Mouse (Mus musculus) midbrain, embryonic 10.5 days (tissue): ENCODE measurements around the gene Cxcl5. TPM values are rescaled to one million over a fixed set of nuclear protein-coding genes. Genes with fewer than 3 reads are reported as not detected.
"Not testable (repeated sequence)": the region's sequence is repeated elsewhere in the genome, so short reads cannot be mapped to it uniquely, and the experiment has no call there.

Experiments
- DNase-seq: peaks from one replicate; pipeline ENCODE4 v3.0.0-alpha.2; 2017; ENCODE audit warnings: low spot score
- H3K27ac ChIP-seq: fragments of 300-500 bp; sonication (generic); replicated peaks from 2 replicates; pipeline ENCODE4 v1.5.1; 2016; ENCODE audit warnings: mild to moderate bottlenecking
- H3K27me3 ChIP-seq: fragments of 300-500 bp; sonication (generic); 2 replicates; pipeline ENCODE4 v1.6.1; 2016; ENCODE audit warnings: low read depth, mild to moderate bottlenecking; ENCODE audit not compliant: poor library complexity, severe bottlenecking
- H3K36me3 ChIP-seq: fragments of 300-500 bp; sonication (generic); 2 replicates; pipeline ENCODE4 v1.6.1; 2016; ENCODE audit warnings: mild to moderate bottlenecking, moderate library complexity
- H3K4me1 ChIP-seq: fragments of 300-500 bp; sonication (generic); 2 replicates; pipeline ENCODE4 v1.6.1; 2016
- H3K4me3 ChIP-seq: fragments of 300-500 bp; sonication (generic); 2 replicates; pipeline ENCODE4 v1.5.1; 2016; ENCODE audit warnings: mild to moderate bottlenecking, moderate library complexity
- H3K9me3 ChIP-seq: fragments of 300-500 bp; sonication (generic); replicated peaks from 2 replicates; pipeline ENCODE4 v1.6.1; 2016; ENCODE audit warnings: mild to moderate bottlenecking
- WGBS: fragments of 180-500 bp; shearing (Covaris S2); methylation state at CpG from one replicate; pipeline ENCODE4 v1.1.7; 2016; 5-methylcytosine and 5-hydroxymethylcytosine counted together
- microRNA-seq: library from miRNA; unstranded; fragments of <30 nt; microRNA quantifications from one replicate; pipeline ENCODE4, GENCODE M21; 2017
- polyA plus RNA-seq: library from polyadenylated mRNA; unstranded; fragments of >200 nt; fragmentation: Nextera tagmentation; extraction: Ambion mirVana; gene quantifications from 2 replicates; pipeline ENCODE4 v1.2.1, GENCODE M21; 2016

Cxcl5 gene
- polyA plus RNA-seq, 1 experiment from 2014 or later: 0.07 TPM

- Histone ChIP-seq H3K27ac (no peak overlapping the region), H3K9me3 (no peaks in the 10 kb centered on the region), H3K27me3 (peaks cover 12% of the 10 kb centered on the region), H3K4me1 (peaks cover 9% of the 10 kb centered on the region), H3K4me3 (no peak overlapping the region), H3K36me3 (no peaks in the 10 kb centered on the region)
- DNase-seq: no peak
- 89% methylated on average over 11 of the region's 11 CpGs for WGBS
Observed at GRCm38 (mm10) chr5:90789306-90790073, 30.3 kb downstream of the Cxcl5 start.

GRCm38 (mm10) chr5:90790074-90790502 is 30.9 kb downstream of the Cxcl5 start:
- 90% methylated on average over 8 of the region's 8 CpGs for WGBS
- H3K36me3 ChIP-seq: no peaks in the 10 kb centered on the region
- no peak overlapping the region for H3K27ac ChIP-seq
- peaks cover 9% of the 10 kb centered on the region for H3K4me1 ChIP-seq
- peaks cover 12% of the 10 kb centered on the region for H3K27me3 ChIP-seq
- H3K4me3 ChIP-seq: no peak overlapping the region
- H3K9me3 ChIP-seq: no peaks in the 10 kb centered on the region
- no peak for DNase-seq

DNA sequence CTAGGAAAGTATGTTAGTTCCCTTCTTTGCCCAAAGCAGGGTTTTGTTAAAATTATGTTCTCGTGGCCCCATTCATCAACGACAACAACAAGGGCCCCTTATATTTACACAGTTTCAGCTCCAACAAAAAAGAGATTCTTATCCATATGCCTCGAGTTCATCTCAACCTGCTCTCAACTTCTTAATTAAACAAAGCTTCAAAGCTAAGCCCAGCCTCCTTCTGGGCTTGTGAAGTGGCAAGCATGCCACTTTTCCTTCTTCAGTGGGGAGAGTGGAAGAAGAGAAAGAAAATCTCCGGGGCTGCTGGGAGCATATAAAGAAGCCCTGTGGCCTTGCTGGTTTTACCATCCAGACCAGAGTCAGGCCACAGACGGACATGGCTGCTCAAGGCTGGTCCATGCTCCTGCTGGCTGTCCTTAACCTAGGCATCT is 35.0 kb downstream of the Cxcl5 start, which contains the start of gene Cxcl15:
Cxcl15 (plus strand) TSS at position 340 of the 431 bp plus-strand sequence.
- Histone ChIP-seq H3K27ac (no peak within 1 kb of the TSS), H3K4me1 (no peaks in the 10 kb centered on the region), H3K9me3 (no peaks in the 10 kb centered on the region), H3K36me3 (no peaks in the 10 kb centered on the region), H3K27me3 (peaks cover 6% of the 10 kb centered on the region; the same call in 1 of the 2 replicates), H3K4me3 (no peak within 1 kb of the TSS)
- DNase-seq: no peak
- whole genome bisulfite sequencing: 73% methylated on average over 5 of the region's 5 CpGs

DNA sequence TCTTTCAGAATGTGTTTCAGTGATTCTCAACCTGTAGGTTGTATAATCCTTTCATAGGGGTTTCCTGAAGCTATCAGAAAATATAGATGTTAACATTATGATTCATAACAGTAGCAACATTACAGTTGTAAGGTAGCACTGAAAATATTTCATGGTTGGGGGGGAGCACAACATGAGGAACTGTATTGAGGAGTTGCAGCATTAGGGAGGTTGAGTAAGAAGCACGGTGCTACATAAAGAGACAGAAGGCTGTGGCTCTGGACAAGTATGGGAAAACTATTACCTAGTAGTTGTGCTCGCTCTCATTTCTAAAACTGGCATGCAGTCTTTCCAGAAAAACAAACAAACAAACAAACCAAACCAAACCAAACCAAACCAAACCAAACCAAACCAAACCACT is 36.2 kb downstream of the Cxcl5 start:
- not testable (repeated sequence) for H3K27ac ChIP-seq, DNase-seq, H3K4me3 ChIP-seq, H3K9me3 ChIP-seq, H3K4me1 ChIP-seq, H3K27me3 ChIP-seq, H3K36me3 ChIP-seq
- WGBS: 81% methylated on average over 2 of the region's 2 CpGs

GRCm38 (mm10) chr5:90804574-90804973 is 45.4 kb downstream of the Cxcl5 start:
- Histone ChIP-seq H3K4me1 (no peaks in the 10 kb centered on the region), H3K27ac (no peak overlapping the region), H3K4me3 (no peak overlapping the region), H3K36me3 (no peaks in the 10 kb centered on the region), H3K9me3 (no peaks in the 10 kb centered on the region), H3K27me3 (no peaks in the 10 kb centered on the region)
- DNase-seq: no peak

GRCm38 (mm10) chr5:90806050-90806449 is 46.9 kb downstream of the Cxcl5 start:
- Histone ChIP-seq H3K4me3 (no peak overlapping the region), H3K36me3 (no peaks in the 10 kb centered on the region), H3K4me1 (no peaks in the 10 kb centered on the region), H3K9me3 (no peaks in the 10 kb centered on the region), H3K27me3 (no peaks in the 10 kb centered on the region), H3K27ac (no peak overlapping the region)
- DNase-seq: no peak

- Histone ChIP-seq H3K27ac (no peak overlapping the region), H3K27me3 (no peaks in the 10 kb centered on the region), H3K4me3 (no peak overlapping the region), H3K9me3 (no peaks in the 10 kb centered on the region), H3K4me1 (no peaks in the 10 kb centered on the region), H3K36me3 (no peaks in the 10 kb centered on the region)
- DNase-seq: no peak
- WGBS: 80% methylated on average over 3 of the region's 3 CpGs
Observed at GRCm38 (mm10) chr5:90807176-90807950, 48.2 kb downstream of the Cxcl5 start.

Small RNAs within 50 kb of the gene (microRNA-seq; reads per million reads assigned to microRNA genes)
- gene Gm24322: not detected

Other genes starting within 250 kb of the Cxcl5 start
- gene Afm, start 240.4 kb upstream of the Cxcl5 start, polyA plus RNA-seq: not detected in 2 replicates
- gene 5830473C10Rik, start 198.3 kb upstream of the Cxcl5 start, polyA plus RNA-seq: not detected in 2 replicates
- gene Rassf6, start 118.7 kb upstream of the Cxcl5 start, polyA plus RNA-seq: 0.37 TPM in 1 of 2 replicates, not detected in the other
- gene Ppbp, start 9.2 kb downstream of the Cxcl5 start, polyA plus RNA-seq: 7.3 and 9.7 TPM in 2 replicates
- 51.4 and 74.2 TPM in 2 replicates for gene Pf4, start 13.1 kb downstream of the Cxcl5 start, polyA plus RNA-seq
- gene Cxcl3, start 26.7 kb downstream of the Cxcl5 start, polyA plus RNA-seq: not detected in 2 replicates
- not detected in 2 replicates for gene Cxcl15, start 35.2 kb downstream of the Cxcl5 start, polyA plus RNA-seq
- not detected in 2 replicates for gene Cxcl1, start 131.9 kb downstream of the Cxcl5 start, polyA plus RNA-seq
- not detected in 2 replicates for gene Cxcl2, start 144.5 kb downstream of the Cxcl5 start, polyA plus RNA-seq
- 68.4 and 73.0 TPM in 2 replicates for gene Mthfd2l, start 171.8 kb downstream of the Cxcl5 start, polyA plus RNA-seq